Mouse (Mus musculus): ENCODE measurements around the gene Cep72.

Cep72 gene

DNA sequence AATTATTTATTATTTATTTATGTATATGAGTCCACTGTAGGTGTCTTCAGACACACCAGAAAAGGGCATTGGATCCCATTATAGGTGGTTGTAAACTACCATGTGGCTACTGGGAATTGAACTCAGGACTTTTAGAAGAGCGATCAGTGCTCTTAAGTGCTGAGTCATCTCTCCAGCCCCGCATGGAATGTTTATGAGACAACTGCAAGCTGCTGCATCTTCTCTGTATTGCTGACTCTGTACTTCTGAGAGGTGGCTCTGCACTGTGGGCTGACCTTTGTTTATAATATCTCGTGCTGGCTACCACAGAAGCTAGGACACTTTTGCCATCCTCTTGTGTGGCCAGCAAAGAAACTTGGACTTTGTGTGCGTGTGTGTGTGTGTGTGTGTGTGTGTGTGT, 60.6 kb downstream of the Cep72 start:
- Histone ChIP-seq H3K27me3 (ENCODE audit: insufficient read depth, low read length) (peaks cover 7% of the 10 kb centered on the region; the same call in 1 of the 2 replicates), H3K9me3 (ENCODE audit: low read length) (no peaks in the 10 kb centered on the region), H3K4me1 (replicated peaks; ENCODE audit: low read depth, low read length) (no peaks in the 10 kb centered on the region), H3K36me3 (ENCODE audit: insufficient read depth, low read length) (no peaks in the 10 kb centered on the region), H3K4me3 (replicated peaks; ENCODE audit: low read length) (no peak overlapping the region)
- TF ChIP-seq POU5F1 (IDR thresholded peaks at IDR 0.05; ENCODE audit: borderline replicate concordance, low read length) (no peak), CTCF (conservative IDR thresholded peaks at IDR 0.05; ENCODE audit: low read length) (no peak), NANOG (IDR thresholded peaks at IDR 0.05; ENCODE audit: borderline replicate concordance, low read length) (no peak)

DNA sequence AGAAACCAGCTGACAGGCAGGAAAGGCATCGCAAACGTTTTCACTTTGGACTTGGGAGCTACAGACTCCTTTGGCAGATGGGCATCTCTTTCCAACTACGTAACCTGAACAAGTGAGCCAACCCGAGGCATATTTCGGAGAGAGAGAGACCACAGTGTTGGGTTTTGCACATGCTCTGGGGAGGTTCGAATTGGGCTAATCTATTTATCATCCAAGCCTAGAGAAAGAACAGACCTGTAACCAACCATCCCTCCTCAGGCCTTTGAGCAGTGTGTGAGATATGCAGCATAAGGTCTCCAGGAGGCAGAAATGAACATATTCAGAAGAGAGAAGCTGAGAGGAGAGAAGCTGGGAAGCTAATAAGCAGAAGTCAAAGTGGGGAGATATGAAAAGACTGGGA, 61.1 kb downstream of the Cep72 start:
- H3K9me3 ChIP-seq (ENCODE audit: low read length), result no peaks in the 10 kb centered on the region
- H3K4me1 ChIP-seq (replicated peaks; ENCODE audit: low read depth, low read length), result no peaks in the 10 kb centered on the region
- TF ChIP-seq POU5F1 (IDR thresholded peaks at IDR 0.05; ENCODE audit: borderline replicate concordance, low read length), result no peak
- no peak for TF ChIP-seq CTCF (conservative IDR thresholded peaks at IDR 0.05; ENCODE audit: low read length)
- TF ChIP-seq NANOG (IDR thresholded peaks at IDR 0.05; ENCODE audit: borderline replicate concordance, low read length), result no peak
- no peak overlapping the region for H3K4me3 ChIP-seq (replicated peaks; ENCODE audit: low read length)
- 0 out of 2 replicates have a peak, but pooled peaks cover 3% of the 10 kb centered on the region for H3K27me3 ChIP-seq (ENCODE audit: insufficient read depth, low read length)
- no peaks in the 10 kb centered on the region for H3K36me3 ChIP-seq (ENCODE audit: insufficient read depth, low read length)

DNA sequence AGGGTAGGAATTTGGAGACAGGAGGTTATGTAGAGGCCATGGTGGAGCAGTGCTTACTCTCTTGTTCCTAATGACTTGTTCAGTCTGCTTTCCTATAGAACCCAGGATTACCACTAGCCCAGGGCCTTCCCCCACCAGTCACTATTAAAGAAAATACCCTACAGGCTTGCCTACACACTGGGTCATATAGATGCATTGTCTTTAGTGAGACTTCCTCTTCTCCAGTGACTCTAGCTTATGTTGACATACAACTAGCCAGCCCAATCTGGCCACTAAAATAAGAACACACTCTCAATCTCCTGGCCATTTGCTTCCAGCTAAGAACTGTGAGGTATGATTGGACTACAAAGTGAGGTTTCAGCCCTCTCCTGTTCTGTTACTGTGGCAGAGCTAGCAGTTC, 61.6 kb downstream of the Cep72 start:
- Histone ChIP-seq H3K4me1 (replicated peaks; ENCODE audit: low read depth, low read length) (no peaks in the 10 kb centered on the region), H3K9me3 (ENCODE audit: low read length) (no peaks in the 10 kb centered on the region), H3K27me3 (ENCODE audit: insufficient read depth, low read length) (no peaks in the 10 kb centered on the region), H3K4me3 (replicated peaks; ENCODE audit: low read length) (no peak overlapping the region), H3K36me3 (ENCODE audit: insufficient read depth, low read length) (no peaks in the 10 kb centered on the region)
- TF ChIP-seq POU5F1 (IDR thresholded peaks at IDR 0.05; ENCODE audit: borderline replicate concordance, low read length), result no peak
- TF ChIP-seq NANOG (IDR thresholded peaks at IDR 0.05; ENCODE audit: borderline replicate concordance, low read length), result no peak
- TF ChIP-seq CTCF (conservative IDR thresholded peaks at IDR 0.05; ENCODE audit: low read length), result no peak

DNA sequence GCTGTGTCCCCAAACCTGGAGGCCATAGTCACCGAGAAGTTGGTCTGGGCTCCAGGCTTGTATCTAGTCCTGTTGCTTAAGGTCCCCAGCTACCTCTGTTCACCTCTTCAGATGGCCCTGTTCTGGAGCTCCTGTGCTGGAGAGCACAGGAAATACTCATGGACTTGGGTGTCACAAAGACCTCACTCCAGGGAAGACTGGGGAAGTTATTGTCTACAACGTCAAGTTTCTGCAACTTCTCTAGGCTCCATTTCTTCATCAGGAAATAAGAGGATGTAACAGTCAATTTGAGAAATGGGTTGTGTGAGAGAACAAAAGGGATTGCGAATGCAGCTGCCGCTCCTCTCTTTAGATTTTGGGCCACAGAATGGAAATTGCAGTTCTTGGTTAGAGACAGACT, 65.6 kb downstream of the Cep72 start:
- H3K27me3 ChIP-seq (ENCODE audit: insufficient read depth, low read length), result no peaks in the 10 kb centered on the region
- H3K36me3 ChIP-seq (ENCODE audit: insufficient read depth, low read length), result no peaks in the 10 kb centered on the region
- no peaks in the 10 kb centered on the region for H3K9me3 ChIP-seq (ENCODE audit: low read length)
- H3K4me1 ChIP-seq (replicated peaks; ENCODE audit: low read depth, low read length), result no peaks in the 10 kb centered on the region
- no peak overlapping the region for H3K4me3 ChIP-seq (replicated peaks; ENCODE audit: low read length)
- TF ChIP-seq CTCF (conservative IDR thresholded peaks at IDR 0.05; ENCODE audit: low read length), result no peak
- TF ChIP-seq POU5F1 (IDR thresholded peaks at IDR 0.05; ENCODE audit: borderline replicate concordance, low read length), result no peak
- no peak for TF ChIP-seq NANOG (IDR thresholded peaks at IDR 0.05; ENCODE audit: borderline replicate concordance, low read length)

DNA sequence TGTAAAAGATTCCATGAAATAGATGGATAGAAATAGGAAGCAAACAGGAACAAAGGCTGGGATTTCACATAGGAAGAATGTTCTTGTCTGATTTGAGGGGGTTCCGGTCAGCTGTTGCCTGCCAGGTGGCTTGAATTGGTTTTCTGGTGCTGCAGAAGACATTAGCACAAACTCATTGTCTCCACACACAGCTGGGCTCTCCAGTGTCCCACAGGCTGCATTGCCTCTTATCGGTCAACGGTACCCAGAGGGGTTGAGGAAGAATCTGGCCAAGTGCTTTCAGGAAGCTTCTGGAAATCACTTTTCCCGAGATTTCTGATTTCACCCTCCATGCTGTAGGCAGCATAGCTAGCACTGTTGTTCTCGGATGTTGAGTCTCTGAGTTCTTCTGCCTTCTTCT, 70.8 kb downstream of the Cep72 start:
- Histone ChIP-seq H3K9me3 (ENCODE audit: low read length) (no peaks in the 10 kb centered on the region), H3K36me3 (ENCODE audit: insufficient read depth, low read length) (no peaks in the 10 kb centered on the region), H3K4me1 (replicated peaks; ENCODE audit: low read depth, low read length) (no peaks in the 10 kb centered on the region), H3K27me3 (ENCODE audit: insufficient read depth, low read length) (no peaks in the 10 kb centered on the region), H3K4me3 (replicated peaks; ENCODE audit: low read length) (no peak overlapping the region)
- TF ChIP-seq NANOG (IDR thresholded peaks at IDR 0.05; ENCODE audit: borderline replicate concordance, low read length), result no peak
- TF ChIP-seq POU5F1 (IDR thresholded peaks at IDR 0.05; ENCODE audit: borderline replicate concordance, low read length), result no peak
- no peak for TF ChIP-seq CTCF (conservative IDR thresholded peaks at IDR 0.05; ENCODE audit: low read length)

DNA sequence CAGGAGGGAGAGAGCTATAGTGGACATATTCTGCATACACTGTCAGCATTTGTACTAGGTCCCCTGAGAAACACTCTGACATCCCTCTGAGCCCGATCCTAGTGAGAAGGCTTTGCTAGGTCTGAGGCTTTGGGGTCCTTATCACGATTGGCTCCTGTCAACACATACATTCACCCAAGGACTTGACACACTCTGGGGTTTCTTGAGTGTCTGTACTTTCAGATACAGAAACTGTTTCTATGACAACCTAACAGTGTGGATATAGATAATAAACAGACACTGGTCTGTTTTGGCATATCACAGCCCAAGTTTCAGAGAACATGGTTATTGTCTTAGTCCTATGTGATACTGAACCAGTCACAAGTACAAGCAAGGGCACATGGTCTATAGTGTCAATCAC, 71.3 kb downstream of the Cep72 start:
- Histone ChIP-seq H3K27me3 (ENCODE audit: insufficient read depth, low read length) (no peaks in the 10 kb centered on the region), H3K9me3 (ENCODE audit: low read length) (no peaks in the 10 kb centered on the region), H3K4me3 (replicated peaks; ENCODE audit: low read length) (no peak overlapping the region), H3K4me1 (replicated peaks; ENCODE audit: low read depth, low read length) (no peaks in the 10 kb centered on the region), H3K36me3 (ENCODE audit: insufficient read depth, low read length) (no peaks in the 10 kb centered on the region)
- TF ChIP-seq NANOG (IDR thresholded peaks at IDR 0.05; ENCODE audit: borderline replicate concordance, low read length) (no peak), POU5F1 (IDR thresholded peaks at IDR 0.05; ENCODE audit: borderline replicate concordance, low read length) (no peak), CTCF (conservative IDR thresholded peaks at IDR 0.05; ENCODE audit: low read length) (no peak)

DNA sequence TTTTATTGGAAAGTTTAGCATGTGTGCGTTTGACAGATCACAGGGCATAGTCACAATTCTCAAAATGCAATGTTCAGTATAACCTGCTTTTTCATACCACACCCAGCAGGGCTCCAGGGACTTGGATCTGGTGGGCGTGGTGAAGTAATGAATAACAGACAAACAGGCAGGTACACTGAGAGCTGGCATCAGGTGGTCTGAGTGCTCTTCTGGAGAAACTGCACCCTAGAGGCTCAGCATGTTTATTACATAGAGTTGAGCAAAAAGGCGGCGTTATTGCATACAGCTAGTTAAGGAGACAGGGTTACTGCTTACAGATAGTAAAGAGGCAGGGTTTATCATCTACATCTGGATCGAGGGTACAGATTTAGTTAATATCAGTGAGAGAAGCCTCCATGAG, 71.8 kb downstream of the Cep72 start:
- H3K4me3 ChIP-seq (replicated peaks; ENCODE audit: low read length), result no peak overlapping the region
- H3K9me3 ChIP-seq (ENCODE audit: low read length), result no peaks in the 10 kb centered on the region
- H3K4me1 ChIP-seq (replicated peaks; ENCODE audit: low read depth, low read length), result no peaks in the 10 kb centered on the region
- H3K27me3 ChIP-seq (ENCODE audit: insufficient read depth, low read length), result no peaks in the 10 kb centered on the region
- no peaks in the 10 kb centered on the region for H3K36me3 ChIP-seq (ENCODE audit: insufficient read depth, low read length)
- TF ChIP-seq NANOG (IDR thresholded peaks at IDR 0.05; ENCODE audit: borderline replicate concordance, low read length) (no peak), CTCF (conservative IDR thresholded peaks at IDR 0.05; ENCODE audit: low read length) (no peak), POU5F1 (IDR thresholded peaks at IDR 0.05; ENCODE audit: borderline replicate concordance, low read length) (no peak)

Data from E14TG2a.4 (cell line).